15 mouse cellular contexts compared by ENCODE assay signal in genomic region chr12:29701076-29701475, GRCm38 (mm10).
A peak's percentile ranks its signal among the peaks of the same experiment; 100 is the strongest.
DNase-seq lines count a peak whose midpoint lies in the region; ATAC-seq lines count a peak whose summit lies in the region.
"Had no signal": no experiment of that assay in that cellular context is flagged by ENCODE, and none has a peak within 500 bp of the region (broad histone marks: within the 10 kb centered on the region; RNA-seq: fewer than 3 reads in every experiment).

No protein-coding gene starts in this region.

- no peak overlapping the region for H3K4me3 ChIP-seq in midbrain, embryonic 10.5 days
- no peak overlapping the region for H3K4me3 ChIP-seq in midbrain, embryonic 11.5 days (ENCODE audit: low read depth, low read length)
- no peak overlapping the region for H3K4me3 ChIP-seq in midbrain, embryonic 12.5 days
- no peak overlapping the region for H3K4me3 ChIP-seq in kidney, embryonic 14.5 days (ENCODE audit: low read length)
- H3K4me3 ChIP-seq: liver, embryonic 12.5 days had no signal

- no peaks in the 10 kb centered on the region for H3K36me3 ChIP-seq in midbrain, embryonic 10.5 days
- no peaks in the 10 kb centered on the region for H3K36me3 ChIP-seq in midbrain, embryonic 11.5 days (ENCODE audit: control insufficient read depth, insufficient read depth, low read length)
- H3K36me3 ChIP-seq in midbrain, embryonic 12.5 days, result no peaks in the 10 kb centered on the region
- no peaks in the 10 kb centered on the region for H3K36me3 ChIP-seq in kidney, embryonic 14.5 days (ENCODE audit: control insufficient read depth, insufficient read depth, low read length)
- H3K36me3 ChIP-seq: liver, embryonic 12.5 days had no signal

- H3K9ac ChIP-seq in midbrain, embryonic 11.5 days (ENCODE audit: low read length), result no peak overlapping the region
- no peak overlapping the region for H3K9ac ChIP-seq in midbrain, embryonic 12.5 days (replicated peaks)
- no peak overlapping the region for H3K9ac ChIP-seq in kidney, embryonic 14.5 days (ENCODE audit: low read depth, low read length)
- H3K9ac ChIP-seq: liver, embryonic 12.5 days had no signal

- peaks cover 46% of the 10 kb centered on the region for H3K27me3 ChIP-seq in midbrain, embryonic 10.5 days (ENCODE audit: low read depth, poor library complexity, severe bottlenecking)
- peaks cover 6% of the 10 kb centered on the region; the same call in 1 of the 2 replicates for H3K27me3 ChIP-seq in midbrain, embryonic 11.5 days (ENCODE audit: control insufficient read depth, insufficient read depth, low read length)
- H3K27me3 ChIP-seq in midbrain, embryonic 12.5 days, result peaks cover 45% of the 10 kb centered on the region
- H3K27me3 ChIP-seq in kidney, embryonic 14.5 days (ENCODE audit: control insufficient read depth, insufficient read depth, low read length), result no peaks in the 10 kb centered on the region
- H3K27me3 ChIP-seq: liver, embryonic 12.5 days had no signal

- no peak overlapping the region for H3K4me2 ChIP-seq in midbrain, embryonic 11.5 days
- no peak overlapping the region for H3K4me2 ChIP-seq in midbrain, embryonic 12.5 days (replicated peaks)
- no peak overlapping the region for H3K4me2 ChIP-seq in kidney, embryonic 14.5 days (replicated peaks; ENCODE audit: low read depth, low read length)
- H3K4me2 ChIP-seq: heart, embryonic 11.5 days; liver, embryonic 12.5 days had no signal

- H3K4me1 ChIP-seq in midbrain, embryonic 10.5 days, result peaks cover 57% of the 10 kb centered on the region
- peaks cover 44% of the 10 kb centered on the region for H3K4me1 ChIP-seq in midbrain, embryonic 11.5 days (ENCODE audit: control insufficient read depth, insufficient read depth, low read length)
- H3K4me1 ChIP-seq in midbrain, embryonic 12.5 days, result peaks cover 60% of the 10 kb centered on the region
- no peaks in the 10 kb centered on the region for H3K4me1 ChIP-seq in kidney, embryonic 14.5 days (ENCODE audit: control insufficient read depth, insufficient read depth, low read length)
- H3K4me1 ChIP-seq: liver, embryonic 12.5 days had no signal

- H3K27ac ChIP-seq in midbrain, embryonic 10.5 days (replicated peaks), result peak overlapping the region; percentile 79; the same call in 1 of the 2 replicates
- H3K27ac ChIP-seq in midbrain, embryonic 11.5 days (ENCODE audit: low read depth, low read length), result no peak overlapping the region
- H3K27ac ChIP-seq in midbrain, embryonic 12.5 days (replicated peaks), result peak overlapping the region; percentile 70; the same call in 1 of the 2 replicates
- H3K27ac ChIP-seq in kidney, embryonic 14.5 days (ENCODE audit: low read depth, low read length), result no peak overlapping the region
- H3K27ac ChIP-seq: liver, embryonic 12.5 days; stomach, postnatal 0 days had no signal

- WGBS in midbrain, embryonic 10.5 days, result 66% methylated on average over 4 of the region's 4 CpGs
- WGBS in midbrain, embryonic 11.5 days, result 62% methylated on average over 4 of the region's 4 CpGs
- 58% methylated on average over 4 of the region's 4 CpGs for WGBS in midbrain, embryonic 12.5 days
- 38% methylated on average over 4 of the region's 4 CpGs for WGBS in kidney, embryonic 14.5 days

- no peaks in the 10 kb centered on the region for H3K9me3 ChIP-seq in midbrain, embryonic 10.5 days (replicated peaks)
- H3K9me3 ChIP-seq in midbrain, embryonic 11.5 days (ENCODE audit: control insufficient read depth, low read length), result no peaks in the 10 kb centered on the region
- no peaks in the 10 kb centered on the region for H3K9me3 ChIP-seq in midbrain, embryonic 12.5 days
- no peaks in the 10 kb centered on the region for H3K9me3 ChIP-seq in kidney, embryonic 14.5 days (ENCODE audit: control insufficient read depth, low read length)
- H3K9me3 ChIP-seq: liver, embryonic 12.5 days had no signal

- ATAC-seq in midbrain, embryonic 11.5 days (ENCODE audit: low FRiP score), result no peak
- ATAC-seq in midbrain, embryonic 12.5 days (ENCODE audit: low FRiP score, low read depth), result no peak
- no peak for ATAC-seq in kidney, embryonic 14.5 days (ENCODE audit: low FRiP score, low TSS enrichment)
- ATAC-seq: liver, embryonic 12.5 days had no signal

- DNase-seq in heart, adult 11 months, result peak; percentile 81
- DNase-seq in heart, postnatal 4 days, result no peak
- no peak for DNase-seq in midbrain, embryonic 10.5 days (ENCODE audit: low spot score)
- DNase-seq in midbrain, embryonic 11.5 days (ENCODE audit: low spot score, missing footprints), result no peak
- no peak for DNase-seq in ovary, postnatal 10 days (ENCODE audit: low spot score)
- DNase-seq in layer of hippocampus, postnatal 10 days (ENCODE audit: low spot score in 2 of 2), result no peak
- DNase-seq: cerebellum, adult 18-20 months; kidney, adult 2 months; right cerebral cortex, adult 18-20 months; thymus, postnatal 4 days had no signal

Comparison
In these comparisons a context has a peak if more than half of its experiments do, and no peak if none do; other contexts are left out.
1. H3K27ac ChIP-seq: peak in midbrain, embryonic 10.5 days (single experiment) and midbrain, embryonic 12.5 days (single experiment); none in midbrain, embryonic 11.5 days (single experiment) and kidney, embryonic 14.5 days (single experiment).